Mouse (Mus musculus): ENCODE measurements around the gene Gm42417. TPM values are rescaled to one million over a fixed set of nuclear protein-coding genes. Genes with fewer than 3 reads are reported as not detected.
"Not testable (repeated sequence)": the region's sequence is repeated elsewhere in the genome, so short reads cannot be mapped to it uniquely, and the experiment has no call there.

Gene Gm42417
- total and polyA plus RNA-seq, 2 experiments from 2014 or later, result not detected

DNA sequence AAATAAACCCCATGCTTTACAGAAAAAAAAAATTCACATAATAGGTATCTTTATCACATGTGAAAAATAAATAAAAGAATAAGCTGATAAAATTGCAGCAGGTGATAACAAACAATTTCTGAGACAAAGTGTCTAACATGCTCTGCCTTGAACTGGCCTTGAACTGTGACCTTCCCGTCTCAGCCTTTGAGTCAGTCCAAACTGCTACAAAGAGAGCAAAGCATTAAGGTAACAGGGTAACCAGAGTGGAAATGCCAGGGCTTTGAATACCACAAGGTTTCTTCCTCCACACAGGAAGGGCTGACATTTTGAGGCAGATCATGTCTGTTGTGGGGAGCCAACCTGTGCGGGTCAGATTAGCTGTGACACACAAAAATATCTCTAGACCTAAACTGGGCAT, 6.2 kb upstream of the Gm42417 start:
- DNase-seq (ENCODE audit: low spot score) (no peak), ATAC-seq (ENCODE audit: insufficient read depth, low read depth) (no peak)
- H3K4me3 ChIP-seq (ENCODE audit: low read depth, low read length), result no peak overlapping the region
- no peak overlapping the region for H3K9ac ChIP-seq (replicated peaks; ENCODE audit: low read depth, low read length)
- H3K27me3 ChIP-seq (ENCODE audit: control insufficient read depth, insufficient read depth, low read length), result no peaks in the 10 kb centered on the region
- 65% methylated on average over 2 of the region's 2 CpGs for WGBS
- peaks cover 43% of the 10 kb centered on the region for H3K36me3 ChIP-seq (replicated peaks; ENCODE audit: control insufficient read depth, insufficient read depth, low read length)
- no peak for TF ChIP-seq EP300 (IDR thresholded peaks at IDR 0.05; ENCODE audit: low read depth)
- TF ChIP-seq CTCF (IDR thresholded peaks at IDR 0.05; ENCODE audit: low read depth), result no peak
- no peak overlapping the region for H3K4me2 ChIP-seq (ENCODE audit: low read depth, low read length)
- peaks cover 7% of the 10 kb centered on the region; the same call in 1 of the 2 replicates for H3K4me1 ChIP-seq (ENCODE audit: control insufficient read depth, insufficient read depth)
- no peak overlapping the region for H3K27ac ChIP-seq (ENCODE audit: low read depth)
- no peaks in the 10 kb centered on the region for H3K9me3 ChIP-seq (replicated peaks; ENCODE audit: control insufficient read depth, low read length)

- Histone ChIP-seq H3K4me3 (ENCODE audit: low read depth, low read length) (no peak overlapping the region), H3K27me3 (ENCODE audit: control insufficient read depth, insufficient read depth, low read length) (no peaks in the 10 kb centered on the region), H3K36me3 (replicated peaks; ENCODE audit: control insufficient read depth, insufficient read depth, low read length) (peaks cover 30% of the 10 kb centered on the region), H3K9me3 (replicated peaks; ENCODE audit: control insufficient read depth, low read length) (no peaks in the 10 kb centered on the region), H3K4me1 (ENCODE audit: control insufficient read depth, insufficient read depth) (peaks cover 15% of the 10 kb centered on the region), H3K9ac (replicated peaks; ENCODE audit: low read depth, low read length) (no peak overlapping the region), H3K27ac (ENCODE audit: low read depth) (no peak overlapping the region), H3K4me2 (ENCODE audit: low read depth, low read length) (no peak overlapping the region)
- WGBS, result 88% methylated on average over 9 of the region's 9 CpGs
- TF ChIP-seq EP300 (IDR thresholded peaks at IDR 0.05; ENCODE audit: low read depth) (no peak), CTCF (IDR thresholded peaks at IDR 0.05; ENCODE audit: low read depth) (no peak)
- DNase-seq (ENCODE audit: low spot score), result no peak
- ATAC-seq (ENCODE audit: insufficient read depth, low read depth), result no peak
Measured at GRCm38 (mm10) chr1:36542925-36543324, 3.7 kb upstream of the Gm42417 start.

GRCm38 (mm10) chr1:36541844-36542243, 2.6 kb upstream of the Gm42417 start:
- H3K4me1 ChIP-seq (ENCODE audit: control insufficient read depth, insufficient read depth), result peaks cover 17% of the 10 kb centered on the region
- no peak overlapping the region for H3K4me3 ChIP-seq (ENCODE audit: low read depth, low read length)
- H3K27ac ChIP-seq (ENCODE audit: low read depth), result no peak overlapping the region
- TF ChIP-seq CTCF (IDR thresholded peaks at IDR 0.05; ENCODE audit: low read depth), result no peak
- TF ChIP-seq EP300 (IDR thresholded peaks at IDR 0.05; ENCODE audit: low read depth), result no peak
- no peaks in the 10 kb centered on the region for H3K27me3 ChIP-seq (ENCODE audit: control insufficient read depth, insufficient read depth, low read length)
- peaks cover 30% of the 10 kb centered on the region for H3K36me3 ChIP-seq (replicated peaks; ENCODE audit: control insufficient read depth, insufficient read depth, low read length)
- 90% methylated on average over 16 of the region's 16 CpGs for WGBS
- no peak overlapping the region for H3K4me2 ChIP-seq (ENCODE audit: low read depth, low read length)
- H3K9ac ChIP-seq (replicated peaks; ENCODE audit: low read depth, low read length), result no peak overlapping the region
- ATAC-seq (ENCODE audit: insufficient read depth, low read depth) (no peak), DNase-seq (ENCODE audit: low spot score) (no peak)
- H3K9me3 ChIP-seq (replicated peaks; ENCODE audit: control insufficient read depth, low read length), result no peaks in the 10 kb centered on the region

DNA sequence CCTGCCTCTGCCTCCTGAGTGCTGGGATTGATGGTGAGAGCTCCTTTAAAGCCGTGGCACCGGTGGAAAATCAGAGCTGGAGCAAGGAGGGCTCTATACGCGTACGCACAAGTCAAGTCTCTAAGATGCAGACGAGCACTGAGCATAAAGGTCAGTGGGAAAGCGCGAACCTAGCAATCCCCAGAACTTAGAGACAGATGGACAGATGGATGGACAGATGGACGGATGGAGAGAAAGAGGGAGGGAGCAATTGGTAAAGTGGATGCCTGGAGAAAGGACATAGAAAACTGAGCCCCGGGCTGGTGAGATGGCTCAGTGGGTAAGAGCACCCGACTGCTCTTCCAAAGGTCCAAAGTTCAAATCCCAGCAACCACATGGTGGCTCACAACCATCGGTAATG, 1.6 kb upstream of the Gm42417 start:
- Histone ChIP-seq H3K9me3 (replicated peaks; ENCODE audit: control insufficient read depth, low read length) (no peaks in the 10 kb centered on the region), H3K9ac (replicated peaks; ENCODE audit: low read depth, low read length) (no peak overlapping the region), H3K4me3 (ENCODE audit: low read depth, low read length) (no peak overlapping the region), H3K27ac (ENCODE audit: low read depth) (no peak overlapping the region), H3K36me3 (replicated peaks; ENCODE audit: control insufficient read depth, insufficient read depth, low read length) (peaks cover 30% of the 10 kb centered on the region), H3K4me2 (ENCODE audit: low read depth, low read length) (no peak overlapping the region), H3K27me3 (ENCODE audit: control insufficient read depth, insufficient read depth, low read length) (no peaks in the 10 kb centered on the region), H3K4me1 (ENCODE audit: control insufficient read depth, insufficient read depth) (peaks cover 19% of the 10 kb centered on the region)
- no peak for DNase-seq (ENCODE audit: low spot score)
- no peak for ATAC-seq (ENCODE audit: insufficient read depth, low read depth)
- TF ChIP-seq EP300 (IDR thresholded peaks at IDR 0.05; ENCODE audit: low read depth) (no peak), CTCF (IDR thresholded peaks at IDR 0.05; ENCODE audit: low read depth) (no peak)
- 93% methylated on average over 12 of the region's 12 CpGs for WGBS

- Histone ChIP-seq H3K27ac (ENCODE audit: low read depth) (peak overlapping the region; percentile 84), H3K36me3 (replicated peaks; ENCODE audit: control insufficient read depth, insufficient read depth, low read length) (peaks cover 30% of the 10 kb centered on the region), H3K9me3 (replicated peaks; ENCODE audit: control insufficient read depth, low read length) (no peaks in the 10 kb centered on the region), H3K27me3 (ENCODE audit: control insufficient read depth, insufficient read depth, low read length) (no peaks in the 10 kb centered on the region), H3K4me1 (ENCODE audit: control insufficient read depth, insufficient read depth) (peaks cover 25% of the 10 kb centered on the region), H3K9ac (replicated peaks; ENCODE audit: low read depth, low read length) (no peak overlapping the region), H3K4me2 (ENCODE audit: low read depth, low read length) (no peak overlapping the region), H3K4me3 (ENCODE audit: low read depth, low read length) (no peak overlapping the region)
- 88% methylated on average over 11 of the region's 11 CpGs for WGBS
- TF ChIP-seq EP300 (IDR thresholded peaks at IDR 0.05; ENCODE audit: low read depth) (no peak), CTCF (IDR thresholded peaks at IDR 0.05; ENCODE audit: low read depth) (no peak)
- ATAC-seq (ENCODE audit: insufficient read depth, low read depth), result no peak
- DNase-seq (ENCODE audit: low spot score), result no peak
Measured at GRCm38 (mm10) chr1:36540132-36540531, 903 bp upstream of the Gm42417 start.

- H3K36me3 ChIP-seq (replicated peaks; ENCODE audit: control insufficient read depth, insufficient read depth, low read length), result peaks cover 30% of the 10 kb centered on the region
- peaks cover 34% of the 10 kb centered on the region for H3K4me1 ChIP-seq (ENCODE audit: control insufficient read depth, insufficient read depth)
- DNase-seq (ENCODE audit: low spot score) (no peak), ATAC-seq (ENCODE audit: insufficient read depth, low read depth) (no peak)
- H3K27me3 ChIP-seq (ENCODE audit: control insufficient read depth, insufficient read depth, low read length), result no peaks in the 10 kb centered on the region
- TF ChIP-seq CTCF (IDR thresholded peaks at IDR 0.05; ENCODE audit: low read depth) (no peak), EP300 (IDR thresholded peaks at IDR 0.05; ENCODE audit: low read depth) (no peak)
- H3K4me2 ChIP-seq (ENCODE audit: low read depth, low read length), result no peak overlapping the region
- 53% methylated on average over 4 of the region's 4 CpGs for WGBS
- H3K4me3 ChIP-seq (ENCODE audit: low read depth, low read length), result no peak overlapping the region
- peak overlapping the region; percentile 84 for H3K27ac ChIP-seq (ENCODE audit: low read depth)
- no peaks in the 10 kb centered on the region for H3K9me3 ChIP-seq (replicated peaks; ENCODE audit: control insufficient read depth, low read length)
- H3K9ac ChIP-seq (replicated peaks; ENCODE audit: low read depth, low read length), result 0 out of 2 replicates have a peak overlapping the region, but pooled peaks have one; percentile 3
Measured at GRCm38 (mm10) chr1:36538727-36539126, 502 bp downstream of the Gm42417 start.

- H3K4me3 ChIP-seq (ENCODE audit: low read depth, low read length); H3K27me3 ChIP-seq (ENCODE audit: control insufficient read depth, insufficient read depth, low read length); DNase-seq (ENCODE audit: low spot score); ATAC-seq (ENCODE audit: insufficient read depth, low read depth); H3K9me3 ChIP-seq (replicated peaks; ENCODE audit: control insufficient read depth, low read length); H3K9ac ChIP-seq (replicated peaks; ENCODE audit: low read depth, low read length): not testable (repeated sequence)
- Histone ChIP-seq H3K4me2 (ENCODE audit: low read depth, low read length) (peak within 1 kb of the TSS; percentile 44; the same call in 1 of the 2 replicates), H3K4me1 (ENCODE audit: control insufficient read depth, insufficient read depth) (peaks cover 46% of the 10 kb centered on the region), H3K27ac (ENCODE audit: low read depth) (peak within 1 kb of the TSS; percentile 96), H3K36me3 (replicated peaks; ENCODE audit: control insufficient read depth, insufficient read depth, low read length) (peaks cover 26% of the 10 kb centered on the region)
- WGBS, result 68% methylated on average over 9 of the region's 9 CpGs
Measured at GRCm38 (mm10) chr1:36536783-36537182, 2.4 kb downstream of the Gm42417 start, which contains the start of gene Ankrd23. TSS of gene Ankrd23 (minus strand) at chr1:36536883.

All from heart, postnatal 0 days (tissue).